Mouse (Mus musculus): ENCODE measurements around the gene Gramd1b. TPM values are rescaled to one million over a fixed set of nuclear protein-coding genes. Genes with fewer than 3 reads are reported as not detected.

The Gramd1b gene
- polyA plus RNA-seq, 1 experiment from 2014 or later: 2.1 TPM

GRCm38 (mm10) chr9:40324826-40325225, 206.4 kb downstream of the Gramd1b start:
- Histone ChIP-seq H3K27ac (ENCODE audit: low read depth, low read length) (no peak overlapping the region), H3K4me3 (ENCODE audit: low read depth, low read length) (peak overlapping the region; percentile 44), H3K36me3 (ENCODE audit: control insufficient read depth, insufficient read depth, low read length) (no peaks in the 10 kb centered on the region), H3K4me2 (peak overlapping the region; percentile 55), H3K4me1 (replicated peaks; ENCODE audit: control insufficient read depth, insufficient read depth, low read length) (peaks cover 5% of the 10 kb centered on the region; the same call in 1 of the 2 replicates), H3K9me3 (ENCODE audit: control insufficient read depth, low read length) (no peaks in the 10 kb centered on the region), H3K27me3 (replicated peaks; ENCODE audit: control insufficient read depth, insufficient read depth, low read length) (no peaks in the 10 kb centered on the region), H3K9ac (ENCODE audit: low read depth, low read length) (no peak overlapping the region)
- WGBS: 75% methylated on average over 6 of the region's 6 CpGs
- DNase-seq (ENCODE audit: low spot score): no peak
- ATAC-seq (replicated peaks; ENCODE audit: low FRiP score): no peak

GRCm38 (mm10) chr9:40324232-40324792, 206.9 kb downstream of the Gramd1b start:
- H3K36me3 ChIP-seq (ENCODE audit: control insufficient read depth, insufficient read depth, low read length): no peaks in the 10 kb centered on the region
- ATAC-seq (replicated peaks; ENCODE audit: low FRiP score) (0 out of 2 replicates have a peak, but pooled peaks have one; percentile 10), DNase-seq (ENCODE audit: low spot score) (no peak)
- H3K4me3 ChIP-seq (ENCODE audit: low read depth, low read length): peak overlapping the region; percentile 44
- peaks cover 5% of the 10 kb centered on the region; the same call in 1 of the 2 replicates for H3K4me1 ChIP-seq (replicated peaks; ENCODE audit: control insufficient read depth, insufficient read depth, low read length)
- 0 out of 2 replicates have a peak overlapping the region, but pooled peaks have one; percentile 20 for H3K9ac ChIP-seq (ENCODE audit: low read depth, low read length)
- H3K9me3 ChIP-seq (ENCODE audit: control insufficient read depth, low read length): no peaks in the 10 kb centered on the region
- 65% methylated on average over 4 of the region's 4 CpGs for WGBS
- H3K27ac ChIP-seq (ENCODE audit: low read depth, low read length): peak overlapping the region; percentile 48
- no peaks in the 10 kb centered on the region for H3K27me3 ChIP-seq (replicated peaks; ENCODE audit: control insufficient read depth, insufficient read depth, low read length)
- peak overlapping the region; percentile 55 for H3K4me2 ChIP-seq

GRCm38 (mm10) chr9:40323773-40324172, 207.4 kb downstream of the Gramd1b start:
- Histone ChIP-seq H3K36me3 (ENCODE audit: control insufficient read depth, insufficient read depth, low read length) (no peaks in the 10 kb centered on the region), H3K9ac (ENCODE audit: low read depth, low read length) (peak overlapping the region; percentile 40; the same call in 1 of the 2 replicates), H3K4me2 (peak overlapping the region; percentile 55), H3K4me3 (ENCODE audit: low read depth, low read length) (peak overlapping the region; percentile 44), H3K4me1 (replicated peaks; ENCODE audit: control insufficient read depth, insufficient read depth, low read length) (peaks cover 5% of the 10 kb centered on the region; the same call in 1 of the 2 replicates), H3K27ac (ENCODE audit: low read depth, low read length) (peak overlapping the region; percentile 48), H3K9me3 (ENCODE audit: control insufficient read depth, low read length) (no peaks in the 10 kb centered on the region), H3K27me3 (replicated peaks; ENCODE audit: control insufficient read depth, insufficient read depth, low read length) (no peaks in the 10 kb centered on the region)
- 62% methylated on average over 6 of the region's 6 CpGs for WGBS
- DNase-seq (ENCODE audit: low spot score) (no peak), ATAC-seq (replicated peaks; ENCODE audit: low FRiP score) (no peak)

GRCm38 (mm10) chr9:40323171-40323570, 208.0 kb downstream of the Gramd1b start:
- Histone ChIP-seq H3K4me2 (no peak overlapping the region), H3K9ac (ENCODE audit: low read depth, low read length) (peak overlapping the region; percentile 40; the same call in 1 of the 2 replicates), H3K4me1 (replicated peaks; ENCODE audit: control insufficient read depth, insufficient read depth, low read length) (peaks cover 5% of the 10 kb centered on the region; the same call in 1 of the 2 replicates), H3K36me3 (ENCODE audit: control insufficient read depth, insufficient read depth, low read length) (no peaks in the 10 kb centered on the region), H3K27me3 (replicated peaks; ENCODE audit: control insufficient read depth, insufficient read depth, low read length) (no peaks in the 10 kb centered on the region), H3K4me3 (ENCODE audit: low read depth, low read length) (peak overlapping the region; percentile 44), H3K27ac (ENCODE audit: low read depth, low read length) (peak overlapping the region; percentile 48), H3K9me3 (ENCODE audit: control insufficient read depth, low read length) (no peaks in the 10 kb centered on the region)
- no peak for DNase-seq (ENCODE audit: low spot score)
- ATAC-seq (replicated peaks; ENCODE audit: low FRiP score): peak; percentile 69
- WGBS: 61% methylated on average over 5 of the region's 5 CpGs

- ATAC-seq (replicated peaks; ENCODE audit: low FRiP score) (no peak), DNase-seq (ENCODE audit: low spot score) (no peak)
- Histone ChIP-seq H3K27ac (ENCODE audit: low read depth, low read length) (no peak overlapping the region), H3K4me3 (ENCODE audit: low read depth, low read length) (no peak overlapping the region), H3K4me1 (replicated peaks; ENCODE audit: control insufficient read depth, insufficient read depth, low read length) (peaks cover 5% of the 10 kb centered on the region; the same call in 1 of the 2 replicates), H3K4me2 (no peak overlapping the region), H3K9ac (ENCODE audit: low read depth, low read length) (no peak overlapping the region), H3K36me3 (ENCODE audit: control insufficient read depth, insufficient read depth, low read length) (no peaks in the 10 kb centered on the region), H3K9me3 (ENCODE audit: control insufficient read depth, low read length) (no peaks in the 10 kb centered on the region), H3K27me3 (replicated peaks; ENCODE audit: control insufficient read depth, insufficient read depth, low read length) (no peaks in the 10 kb centered on the region)
- WGBS: 85% methylated on average over 3 of the region's 3 CpGs
These were observed 208.8 kb downstream of the Gramd1b start for GRCm38 (mm10) chr9:40322372-40322771.

GRCm38 (mm10) chr9:40321668-40322003, 209.5 kb downstream of the Gramd1b start:
- H3K27me3 ChIP-seq (replicated peaks; ENCODE audit: control insufficient read depth, insufficient read depth, low read length): no peaks in the 10 kb centered on the region
- 72% methylated on average over 3 of the region's 3 CpGs for WGBS
- no peaks in the 10 kb centered on the region for H3K9me3 ChIP-seq (ENCODE audit: control insufficient read depth, low read length)
- ATAC-seq (replicated peaks; ENCODE audit: low FRiP score) (no peak), DNase-seq (ENCODE audit: low spot score) (no peak)
- peaks cover 5% of the 10 kb centered on the region; the same call in 1 of the 2 replicates for H3K4me1 ChIP-seq (replicated peaks; ENCODE audit: control insufficient read depth, insufficient read depth, low read length)
- H3K27ac ChIP-seq (ENCODE audit: low read depth, low read length): 0 out of 2 replicates have a peak overlapping the region, but pooled peaks have one; percentile 32
- no peak overlapping the region for H3K4me2 ChIP-seq
- no peaks in the 10 kb centered on the region for H3K36me3 ChIP-seq (ENCODE audit: control insufficient read depth, insufficient read depth, low read length)
- H3K4me3 ChIP-seq (ENCODE audit: low read depth, low read length): no peak overlapping the region
- H3K9ac ChIP-seq (ENCODE audit: low read depth, low read length): no peak overlapping the region

GRCm38 (mm10) chr9:40320879-40321667, 210.1 kb downstream of the Gramd1b start:
- Histone ChIP-seq H3K4me1 (replicated peaks; ENCODE audit: control insufficient read depth, insufficient read depth, low read length) (peaks cover 5% of the 10 kb centered on the region; the same call in 1 of the 2 replicates), H3K4me3 (ENCODE audit: low read depth, low read length) (no peak overlapping the region)
- ATAC-seq (replicated peaks; ENCODE audit: low FRiP score): peak; percentile 33

GRCm38 (mm10) chr9:40320405-40320804, 210.8 kb downstream of the Gramd1b start:
- Histone ChIP-seq H3K4me2 (no peak overlapping the region), H3K27me3 (replicated peaks; ENCODE audit: control insufficient read depth, insufficient read depth, low read length) (no peaks in the 10 kb centered on the region), H3K27ac (ENCODE audit: low read depth, low read length) (no peak overlapping the region), H3K36me3 (ENCODE audit: control insufficient read depth, insufficient read depth, low read length) (no peaks in the 10 kb centered on the region), H3K9me3 (ENCODE audit: control insufficient read depth, low read length) (no peaks in the 10 kb centered on the region), H3K9ac (ENCODE audit: low read depth, low read length) (no peak overlapping the region), H3K4me1 (replicated peaks; ENCODE audit: control insufficient read depth, insufficient read depth, low read length) (peaks cover 5% of the 10 kb centered on the region; the same call in 1 of the 2 replicates), H3K4me3 (ENCODE audit: low read depth, low read length) (no peak overlapping the region)
- WGBS: 86% methylated on average over 8 of the region's 8 CpGs
- ATAC-seq (replicated peaks; ENCODE audit: low FRiP score) (no peak), DNase-seq (ENCODE audit: low spot score) (no peak)

More at GRCm38 (mm10) chr9:40320879-40321667, 210.1 kb downstream of the Gramd1b start:
- no peaks in the 10 kb centered on the region for H3K9me3 ChIP-seq (ENCODE audit: control insufficient read depth, low read length)
- H3K9ac ChIP-seq (ENCODE audit: low read depth, low read length): no peak overlapping the region
- H3K27ac ChIP-seq (ENCODE audit: low read depth, low read length): 0 out of 2 replicates have a peak overlapping the region, but pooled peaks have one; percentile 32
- DNase-seq (ENCODE audit: low spot score): peak; percentile 46
- H3K36me3 ChIP-seq (ENCODE audit: control insufficient read depth, insufficient read depth, low read length): no peaks in the 10 kb centered on the region
- no peaks in the 10 kb centered on the region for H3K27me3 ChIP-seq (replicated peaks; ENCODE audit: control insufficient read depth, insufficient read depth, low read length)
- H3K4me2 ChIP-seq: peak overlapping the region; percentile 20; the same call in 1 of the 2 replicates
- WGBS: 65% methylated on average over 12 of the region's 12 CpGs

Data from liver, embryonic 11.5 days (tissue).